Mouse (Mus musculus) midbrain, embryonic 12.5 days (tissue): Measurements from ENCODE around the gene Dnajc4. TPM values are rescaled to one million over a fixed set of nuclear protein-coding genes. Genes with fewer than 3 reads are reported as not detected.

Experiments
- polyA plus RNA-seq: library from polyadenylated mRNA; unstranded; fragments of >200 nt; fragmentation: Nextera tagmentation; extraction: Ambion mirVana; gene quantifications from 2 replicates; pipeline ENCODE4 v1.2.1, GENCODE M21; 2016

Dnajc4 gene
- polyA plus RNA-seq, 1 experiment from 2014 or later, result 21.2 TPM

Other genes starting within 250 kb of the Dnajc4 start
- gene Rps6ka4, start 151.9 kb downstream of the Dnajc4 start, polyA plus RNA-seq, result 7.9 and 10.8 TPM in 2 replicates
- gene Ccdc88b, start 134.4 kb downstream of the Dnajc4 start, polyA plus RNA-seq, result 0.69 and 1.1 TPM in 2 replicates
- gene Trmt112, start 82.9 kb downstream of the Dnajc4 start, polyA plus RNA-seq, result 129 and 139 TPM in 2 replicates
- 172 and 191 TPM in 2 replicates for gene Prdx5, start 82.5 kb downstream of the Dnajc4 start, polyA plus RNA-seq
- 13.9 and 14.3 TPM in 2 replicates for gene Esrra, start 70.8 kb downstream of the Dnajc4 start, polyA plus RNA-seq
- 0.68 and 0.97 TPM in 2 replicates for gene Catsperz, start 67.2 kb downstream of the Dnajc4 start, polyA plus RNA-seq
- 0.19 and 0.52 TPM in 2 replicates for gene Kcnk4, start 58.1 kb downstream of the Dnajc4 start, polyA plus RNA-seq
- 67.6 and 69.0 TPM in 2 replicates for gene Bad, start 50.7 kb downstream of the Dnajc4 start, polyA plus RNA-seq
- 37.7 and 38.3 TPM in 2 replicates for gene Gpr137, start 50.1 kb downstream of the Dnajc4 start, polyA plus RNA-seq
- 265 and 314 TPM in 2 replicates for gene Ppp1r14b, start 17.6 kb downstream of the Dnajc4 start, polyA plus RNA-seq
- 21.6 and 22.5 TPM in 2 replicates for gene Plcb3, start 16.1 kb downstream of the Dnajc4 start, polyA plus RNA-seq
- 80.3 and 83.9 TPM in 2 replicates for gene Fkbp2, start 12.1 kb downstream of the Dnajc4 start, polyA plus RNA-seq
- gene Vegfb, start 4.9 kb downstream of the Dnajc4 start, polyA plus RNA-seq, result 34.3 and 35.0 TPM in 2 replicates
- 18.7 and 19.0 TPM in 2 replicates for gene Nudt22, start 3.5 kb upstream of the Dnajc4 start, polyA plus RNA-seq
- gene Trpt1, start 3.6 kb upstream of the Dnajc4 start, polyA plus RNA-seq, result 12.4 and 12.6 TPM in 2 replicates
- gene Fermt3, start 26.9 kb upstream of the Dnajc4 start, polyA plus RNA-seq, result 6.5 and 8.2 TPM in 2 replicates
- gene Stip1, start 47.4 kb upstream of the Dnajc4 start, polyA plus RNA-seq, result 315 and 316 TPM in 2 replicates
- gene Macrod1, start 64.2 kb upstream of the Dnajc4 start, polyA plus RNA-seq, result 3.0 and 3.3 TPM in 2 replicates
- gene Flrt1, start 113.2 kb upstream of the Dnajc4 start, polyA plus RNA-seq, result 8.0 and 8.2 TPM in 2 replicates
- 230 and 248 TPM in 2 replicates for gene Otub1, start 213.7 kb upstream of the Dnajc4 start, polyA plus RNA-seq
- gene Cox8a, start 225.0 kb upstream of the Dnajc4 start, polyA plus RNA-seq, result 763 and 786 TPM in 2 replicates
- gene Naa40, start 248.6 kb upstream of the Dnajc4 start, polyA plus RNA-seq, result 88.4 and 91.0 TPM in 2 replicates